Mouse (Mus musculus): Measurements from ENCODE around the gene Alg1.

DNA sequence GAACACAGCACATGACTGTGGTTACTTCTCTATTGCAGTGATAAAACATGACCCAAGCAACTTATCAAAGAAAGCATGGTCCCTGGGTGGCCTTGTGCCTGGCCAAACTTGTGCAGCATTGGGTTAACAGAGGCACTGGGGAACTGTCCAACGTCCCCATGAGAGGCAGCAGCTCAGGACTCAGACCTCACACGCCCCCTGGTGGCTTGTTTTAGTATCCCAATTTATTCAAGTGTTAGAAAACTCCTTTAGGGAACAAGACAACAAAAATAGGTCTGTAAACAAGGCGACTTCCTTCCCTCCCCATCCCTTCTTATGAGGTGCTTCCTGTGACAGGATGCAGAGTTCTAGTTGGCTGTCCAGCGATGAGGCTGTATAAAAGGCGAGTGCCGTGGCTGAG, 38.3 kb upstream of the Alg1 start:
- TF ChIP-seq POLR2A (IDR thresholded peaks at IDR 0.05; ENCODE audit: insufficient read depth, low read length), result no peak
- TF ChIP-seq CTCF (IDR thresholded peaks at IDR 0.05; ENCODE audit: low read depth, low read length), result peak; percentile 91
- no peak for TF ChIP-seq EP300 (IDR thresholded peaks at IDR 0.05; ENCODE audit: insufficient read depth, low read depth, low read length)
